Mouse (Mus musculus): ENCODE data around the gene Gpr87. TPM values are rescaled to one million over a fixed set of nuclear protein-coding genes. Genes with fewer than 3 reads are reported as not detected.

Gpr87 gene
- not detected in 2 replicates for polyA plus RNA-seq (2014; fragmentation: Nextera tagmentation; extraction: Ambion mirVana)

GRCm38 (mm10) chr3:59194938-59195337 is at the start of gene Gpr87:
TSS of gene Gpr87 (minus strand) at chr3:59195104.
- H3K27ac ChIP-seq (ENCODE audit: low read depth, low read length) = no peak within 1 kb of the TSS
- DNase-seq (ENCODE audit: low spot score) = no peak
- no peaks in the 10 kb centered on the region for H3K9me3 ChIP-seq (ENCODE audit: control insufficient read depth, low read length)
- no peaks in the 10 kb centered on the region for H3K36me3 ChIP-seq (ENCODE audit: control insufficient read depth, insufficient read depth, low read length)
- 82% methylated on average over 7 of the region's 7 CpGs for WGBS
- H3K27me3 ChIP-seq (replicated peaks; ENCODE audit: control insufficient read depth, insufficient read depth, low read length) = no peaks in the 10 kb centered on the region
- no peak within 1 kb of the TSS for H3K4me3 ChIP-seq (ENCODE audit: low read depth, low read length)
- no peak within 1 kb of the TSS for H3K4me2 ChIP-seq
- no peaks in the 10 kb centered on the region for H3K4me1 ChIP-seq (replicated peaks; ENCODE audit: control insufficient read depth, insufficient read depth, low read length)
- no peak for ATAC-seq (replicated peaks; ENCODE audit: low FRiP score)
- H3K9ac ChIP-seq (ENCODE audit: low read depth, low read length) = no peak within 1 kb of the TSS

- H3K4me3 ChIP-seq (ENCODE audit: low read depth, low read length) = no peak overlapping the region
- ATAC-seq (replicated peaks; ENCODE audit: low FRiP score) = no peak
- H3K27ac ChIP-seq (ENCODE audit: low read depth, low read length) = no peak overlapping the region
- WGBS = 77% methylated on average over 6 of the region's 6 CpGs
- no peaks in the 10 kb centered on the region for H3K36me3 ChIP-seq (ENCODE audit: control insufficient read depth, insufficient read depth, low read length)
- no peak overlapping the region for H3K4me2 ChIP-seq
- no peak for DNase-seq (ENCODE audit: low spot score)
- no peaks in the 10 kb centered on the region for H3K27me3 ChIP-seq (replicated peaks; ENCODE audit: control insufficient read depth, insufficient read depth, low read length)
- no peaks in the 10 kb centered on the region for H3K9me3 ChIP-seq (ENCODE audit: control insufficient read depth, low read length)
- H3K9ac ChIP-seq (ENCODE audit: low read depth, low read length) = no peak overlapping the region
- no peaks in the 10 kb centered on the region for H3K4me1 ChIP-seq (replicated peaks; ENCODE audit: control insufficient read depth, insufficient read depth, low read length)
Measured at GRCm38 (mm10) chr3:59243384-59243783, 48.5 kb upstream of the Gpr87 start.

GRCm38 (mm10) chr3:59234878-59235277 is 40.0 kb upstream of the Gpr87 start:
- DNase-seq (ENCODE audit: low spot score) (no peak), ATAC-seq (replicated peaks; ENCODE audit: low FRiP score) (no peak)
- H3K9ac ChIP-seq (ENCODE audit: low read depth, low read length) = no peak overlapping the region
- H3K36me3 ChIP-seq (ENCODE audit: control insufficient read depth, insufficient read depth, low read length) = no peaks in the 10 kb centered on the region
- no peaks in the 10 kb centered on the region for H3K9me3 ChIP-seq (ENCODE audit: control insufficient read depth, low read length)
- H3K27ac ChIP-seq (ENCODE audit: low read depth, low read length) = no peak overlapping the region
- no peak overlapping the region for H3K4me3 ChIP-seq (ENCODE audit: low read depth, low read length)
- no peaks in the 10 kb centered on the region for H3K27me3 ChIP-seq (replicated peaks; ENCODE audit: control insufficient read depth, insufficient read depth, low read length)
- no peaks in the 10 kb centered on the region for H3K4me1 ChIP-seq (replicated peaks; ENCODE audit: control insufficient read depth, insufficient read depth, low read length)
- H3K4me2 ChIP-seq = no peak overlapping the region
- WGBS = 47% methylated on average over 5 of the region's 5 CpGs

GRCm38 (mm10) chr3:59230912-59231311 is 36.0 kb upstream of the Gpr87 start:
- H3K27me3 ChIP-seq (replicated peaks; ENCODE audit: control insufficient read depth, insufficient read depth, low read length) = no peaks in the 10 kb centered on the region
- no peak for ATAC-seq (replicated peaks; ENCODE audit: low FRiP score)
- no peaks in the 10 kb centered on the region for H3K36me3 ChIP-seq (ENCODE audit: control insufficient read depth, insufficient read depth, low read length)
- no peaks in the 10 kb centered on the region for H3K9me3 ChIP-seq (ENCODE audit: control insufficient read depth, low read length)
- H3K4me2 ChIP-seq = no peak overlapping the region
- H3K9ac ChIP-seq (ENCODE audit: low read depth, low read length) = no peak overlapping the region
- no peak overlapping the region for H3K27ac ChIP-seq (ENCODE audit: low read depth, low read length)
- no peaks in the 10 kb centered on the region for H3K4me1 ChIP-seq (replicated peaks; ENCODE audit: control insufficient read depth, insufficient read depth, low read length)
- no peak for DNase-seq (ENCODE audit: low spot score)
- no peak overlapping the region for H3K4me3 ChIP-seq (ENCODE audit: low read depth, low read length)
- WGBS = 79% methylated on average over 3 of the region's 3 CpGs

GRCm38 (mm10) chr3:59228730-59229551 is 34.0 kb upstream of the Gpr87 start:
- no peak overlapping the region for H3K4me3 ChIP-seq (ENCODE audit: low read depth, low read length)
- H3K27ac ChIP-seq (ENCODE audit: low read depth, low read length) = peak overlapping the region; percentile 37; the same call in 1 of the 2 replicates
- no peaks in the 10 kb centered on the region for H3K27me3 ChIP-seq (replicated peaks; ENCODE audit: control insufficient read depth, insufficient read depth, low read length)
- H3K9ac ChIP-seq (ENCODE audit: low read depth, low read length) = no peak overlapping the region
- no peak for DNase-seq (ENCODE audit: low spot score)
- no peak for ATAC-seq (replicated peaks; ENCODE audit: low FRiP score)
- no peak overlapping the region for H3K4me2 ChIP-seq
- no peaks in the 10 kb centered on the region for H3K36me3 ChIP-seq (ENCODE audit: control insufficient read depth, insufficient read depth, low read length)
- no peaks in the 10 kb centered on the region for H3K4me1 ChIP-seq (replicated peaks; ENCODE audit: control insufficient read depth, insufficient read depth, low read length)
- WGBS = 55% methylated on average over 10 of the region's 10 CpGs
- H3K9me3 ChIP-seq (ENCODE audit: control insufficient read depth, low read length) = no peaks in the 10 kb centered on the region

- H3K36me3 ChIP-seq (ENCODE audit: control insufficient read depth, insufficient read depth, low read length) = no peaks in the 10 kb centered on the region
Measured at GRCm38 (mm10) chr3:59227696-59228095, 32.8 kb upstream of the Gpr87 start.

GRCm38 (mm10) chr3:59225411-59225810 is 30.5 kb upstream of the Gpr87 start:
- ATAC-seq (replicated peaks; ENCODE audit: low FRiP score) (no peak), DNase-seq (ENCODE audit: low spot score) (no peak)
- H3K4me1 ChIP-seq (replicated peaks; ENCODE audit: control insufficient read depth, insufficient read depth, low read length) = no peaks in the 10 kb centered on the region
- H3K9me3 ChIP-seq (ENCODE audit: control insufficient read depth, low read length) = no peaks in the 10 kb centered on the region
- H3K4me3 ChIP-seq (ENCODE audit: low read depth, low read length) = no peak overlapping the region
- H3K27ac ChIP-seq (ENCODE audit: low read depth, low read length) = no peak overlapping the region
- no peaks in the 10 kb centered on the region for H3K36me3 ChIP-seq (ENCODE audit: control insufficient read depth, insufficient read depth, low read length)
- no peaks in the 10 kb centered on the region for H3K27me3 ChIP-seq (replicated peaks; ENCODE audit: control insufficient read depth, insufficient read depth, low read length)
- no peak overlapping the region for H3K9ac ChIP-seq (ENCODE audit: low read depth, low read length)
- H3K4me2 ChIP-seq = no peak overlapping the region

More at GRCm38 (mm10) chr3:59227696-59228095, 32.8 kb upstream of the Gpr87 start:
- no peaks in the 10 kb centered on the region for H3K27me3 ChIP-seq (replicated peaks; ENCODE audit: control insufficient read depth, insufficient read depth, low read length)
- no peak overlapping the region for H3K4me3 ChIP-seq (ENCODE audit: low read depth, low read length)
- no peak overlapping the region for H3K4me2 ChIP-seq
- no peaks in the 10 kb centered on the region for H3K4me1 ChIP-seq (replicated peaks; ENCODE audit: control insufficient read depth, insufficient read depth, low read length)
- H3K9ac ChIP-seq (ENCODE audit: low read depth, low read length) = no peak overlapping the region
- no peaks in the 10 kb centered on the region for H3K9me3 ChIP-seq (ENCODE audit: control insufficient read depth, low read length)
- no peak for DNase-seq (ENCODE audit: low spot score)
- no peak overlapping the region for H3K27ac ChIP-seq (ENCODE audit: low read depth, low read length)
- no peak for ATAC-seq (replicated peaks; ENCODE audit: low FRiP score)
- WGBS = 76% methylated on average over 9 of the region's 9 CpGs

- no peaks in the 10 kb centered on the region for H3K36me3 ChIP-seq (ENCODE audit: control insufficient read depth, insufficient read depth, low read length)
- ATAC-seq (replicated peaks; ENCODE audit: low FRiP score) (no peak), DNase-seq (ENCODE audit: low spot score) (no peak)
- H3K9me3 ChIP-seq (ENCODE audit: control insufficient read depth, low read length) = no peaks in the 10 kb centered on the region
- H3K4me2 ChIP-seq = no peak overlapping the region
- no peaks in the 10 kb centered on the region for H3K27me3 ChIP-seq (replicated peaks; ENCODE audit: control insufficient read depth, insufficient read depth, low read length)
- 67% methylated on average over 2 of the region's 2 CpGs for WGBS
- no peak overlapping the region for H3K27ac ChIP-seq (ENCODE audit: low read depth, low read length)
- H3K4me3 ChIP-seq (ENCODE audit: low read depth, low read length) = no peak overlapping the region
- H3K9ac ChIP-seq (ENCODE audit: low read depth, low read length) = no peak overlapping the region
- H3K4me1 ChIP-seq (replicated peaks; ENCODE audit: control insufficient read depth, insufficient read depth, low read length) = no peaks in the 10 kb centered on the region
Measured at GRCm38 (mm10) chr3:59222303-59222702, 27.4 kb upstream of the Gpr87 start.

- H3K36me3 ChIP-seq (ENCODE audit: control insufficient read depth, insufficient read depth, low read length) = no peaks in the 10 kb centered on the region
- no peaks in the 10 kb centered on the region for H3K9me3 ChIP-seq (ENCODE audit: control insufficient read depth, low read length)
- no peak overlapping the region for H3K9ac ChIP-seq (ENCODE audit: low read depth, low read length)
- ATAC-seq (replicated peaks; ENCODE audit: low FRiP score) = no peak
- DNase-seq (ENCODE audit: low spot score) = no peak
- no peak overlapping the region for H3K27ac ChIP-seq (ENCODE audit: low read depth, low read length)
- no peaks in the 10 kb centered on the region for H3K4me1 ChIP-seq (replicated peaks; ENCODE audit: control insufficient read depth, insufficient read depth, low read length)
- H3K4me2 ChIP-seq = no peak overlapping the region
- H3K4me3 ChIP-seq (ENCODE audit: low read depth, low read length) = no peak overlapping the region
- no peaks in the 10 kb centered on the region for H3K27me3 ChIP-seq (replicated peaks; ENCODE audit: control insufficient read depth, insufficient read depth, low read length)
- WGBS = 85% methylated on average over 2 of the region's 2 CpGs
Measured at GRCm38 (mm10) chr3:59219326-59219725, 24.4 kb upstream of the Gpr87 start.
